Mouse (Mus musculus) hindlimb bud, embryonic 11.5 days (tissue): ENCODE measurements around the gene Gm20888.
"Not testable (repeated sequence)": the region's sequence is repeated elsewhere in the genome, so short reads cannot be mapped to it uniquely, and the experiment has no call there.

Experiments
- DNase-seq: peaks from one replicate; pipeline ENCODE4 v3.0.0-alpha.2; 2012; ENCODE audit warnings: low read depth, low spot score; ENCODE audit errors: extremely low spot score

Gm20888 gene

GRCm38 (mm10) chrY:70441582-70441981 is at the start of gene Gm20888:
Gene Gm20888, plus strand, starts transcription at chrY:70441882.
- DNase-seq, result not testable (repeated sequence)
